Mouse (Mus musculus) hindlimb bud, embryonic 11.5 days (tissue): Measurements from ENCODE around the gene Ppm1a.
A peak's percentile ranks its signal among the peaks of the same experiment; 100 is the strongest.

Experiments used
- DNase-seq: peaks from one replicate; pipeline ENCODE4 v3.0.0-alpha.2; 2012; ENCODE audit warnings: low read depth, low spot score; ENCODE audit errors: extremely low spot score

Gene Ppm1a

GRCm38 (mm10) chr12:72757086-72757485, at the start of gene Ppm1a:
TSS of gene Ppm1a (plus strand) at chr12:72757455.
- DNase-seq, result no peak

DNA sequence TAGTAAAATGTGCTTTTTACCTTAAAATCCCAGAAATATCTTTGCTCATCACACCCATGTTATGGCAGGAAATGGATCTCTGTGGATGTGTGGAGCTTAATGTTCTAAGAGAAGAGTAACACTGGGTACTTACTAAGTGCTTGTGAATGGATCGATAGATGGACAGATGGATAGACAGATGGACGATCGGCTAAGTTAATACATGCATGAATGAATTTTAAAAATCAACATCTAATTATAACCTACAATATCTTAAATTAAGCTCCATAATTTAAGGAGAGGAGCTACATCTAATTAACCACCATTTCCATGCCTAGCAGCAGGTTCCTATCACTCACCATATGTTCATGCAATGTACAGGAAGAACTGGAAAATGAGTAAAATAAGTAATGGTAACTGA, 47.3 kb upstream of the Ppm1a start:
- no peak for DNase-seq

- no peak for DNase-seq
Measured at GRCm38 (mm10) chr12:72714896-72715295, 42.4 kb upstream of the Ppm1a start.

DNA sequence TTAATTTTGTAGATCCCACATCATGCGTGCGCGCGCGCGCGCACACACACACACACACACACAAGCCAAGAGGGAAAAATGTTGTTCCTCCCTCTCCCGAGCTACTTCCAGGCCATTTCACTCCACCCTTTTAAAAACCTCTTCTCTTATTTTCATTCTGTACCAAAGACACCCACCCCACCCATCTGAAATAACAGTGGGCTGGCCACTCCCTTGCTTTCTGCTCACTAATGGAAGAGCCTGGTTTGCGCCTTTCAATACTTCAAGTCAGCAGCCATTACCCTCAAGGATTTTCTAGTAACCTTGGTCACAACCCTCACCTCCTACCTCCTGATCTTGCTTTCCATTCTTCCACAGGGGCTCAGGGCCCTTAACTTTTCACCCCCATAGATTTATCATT, 41.4 kb upstream of the Ppm1a start:
- no peak for DNase-seq

GRCm38 (mm10) chr12:72719046-72719445, 38.2 kb upstream of the Ppm1a start:
- no peak for DNase-seq

GRCm38 (mm10) chr12:72719452-72720087, 37.7 kb upstream of the Ppm1a start:
- DNase-seq, result no peak

DNA sequence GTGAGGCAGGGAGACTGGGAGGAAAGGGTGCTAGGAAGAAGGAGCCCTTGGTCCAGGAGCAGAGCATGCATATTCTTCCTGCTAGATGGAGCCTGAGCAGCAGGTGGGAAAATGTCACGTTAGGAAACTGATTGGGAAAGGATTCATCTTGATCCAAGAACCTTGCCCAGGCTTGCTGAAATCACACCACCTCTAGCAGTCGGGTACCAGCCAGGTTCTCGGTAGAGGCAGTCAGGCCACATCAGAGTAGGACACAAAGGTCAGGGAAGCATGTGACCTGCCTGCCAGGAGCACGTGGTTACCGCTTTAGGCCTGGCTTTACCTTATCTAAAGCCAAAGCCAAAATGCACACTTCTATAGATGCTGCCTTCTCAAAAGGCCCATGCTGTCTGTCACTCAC, 35.5 kb upstream of the Ppm1a start:
- DNase-seq, result no peak

DNA sequence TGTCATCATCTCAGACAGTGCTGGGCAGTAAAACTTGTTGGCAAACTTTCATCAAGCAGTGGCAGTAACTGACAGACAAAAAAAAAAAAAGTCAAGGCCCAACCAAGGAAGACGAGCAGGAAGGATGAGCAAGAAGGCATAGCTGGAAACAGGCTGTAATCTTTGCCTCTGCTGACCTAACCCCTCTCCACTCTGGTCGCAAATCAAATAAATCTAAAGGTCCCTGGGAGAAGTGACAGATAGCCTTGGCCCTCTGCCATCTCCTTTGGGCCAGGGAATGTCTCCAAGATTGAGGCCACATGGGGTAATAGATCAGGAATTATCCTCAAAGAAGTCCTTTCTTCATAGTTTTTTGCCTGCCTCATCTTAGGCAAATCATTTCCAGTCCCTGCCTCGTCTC, 33.3 kb upstream of the Ppm1a start:
- no peak for DNase-seq

DNA sequence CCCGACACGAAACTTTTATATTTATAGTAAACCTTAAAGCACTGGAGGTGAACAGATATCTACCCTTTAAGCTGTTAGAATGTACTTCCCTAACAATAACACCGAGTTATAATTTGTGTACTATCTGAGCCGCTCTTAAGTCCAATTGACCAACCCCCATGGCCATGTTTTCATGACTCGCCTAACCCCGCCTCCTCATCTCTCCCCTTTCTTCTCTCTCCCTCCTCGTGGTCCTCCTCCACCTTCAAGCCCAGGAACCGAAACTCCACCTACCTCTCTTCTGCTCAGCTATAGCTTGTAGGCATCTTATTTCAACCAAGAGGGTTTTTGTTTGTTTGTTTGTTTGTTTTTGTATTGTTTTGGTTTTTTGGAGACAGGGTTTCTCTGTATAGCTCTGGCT, 30.2 kb upstream of the Ppm1a start:
- no peak for DNase-seq

GRCm38 (mm10) chr12:72727611-72728010, 29.6 kb upstream of the Ppm1a start:
- DNase-seq, result no peak

- no peak for DNase-seq
Measured at GRCm38 (mm10) chr12:72734112-72734511, 23.1 kb upstream of the Ppm1a start.

DNA sequence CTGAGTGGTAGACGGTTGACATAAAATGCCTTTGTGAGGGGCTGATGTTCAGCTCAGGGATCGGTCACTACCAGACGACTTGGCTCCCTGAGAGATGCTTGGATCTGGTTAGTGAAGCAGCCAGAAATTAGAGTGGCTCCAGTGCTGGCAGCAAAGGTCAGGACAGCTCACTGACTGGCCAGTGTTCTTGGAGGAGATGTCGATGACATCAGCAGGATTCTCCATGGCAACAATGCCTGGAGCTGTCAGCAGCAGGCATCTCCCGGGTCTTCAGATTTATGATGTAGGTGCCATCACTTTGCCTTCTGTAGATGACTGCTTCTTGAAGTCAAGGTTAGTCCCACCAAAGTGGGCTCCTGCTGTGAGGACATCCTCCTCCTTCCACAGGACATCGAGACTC, 16.1 kb upstream of the Ppm1a start:
- no peak for DNase-seq

- no peak for DNase-seq
Measured at GRCm38 (mm10) chr12:72744803-72745360, 12.4 kb upstream of the Ppm1a start.

GRCm38 (mm10) chr12:72745486-72745885, 11.8 kb upstream of the Ppm1a start:
- no peak for DNase-seq

GRCm38 (mm10) chr12:72748341-72748740, 8.9 kb upstream of the Ppm1a start:
- no peak for DNase-seq

DNA sequence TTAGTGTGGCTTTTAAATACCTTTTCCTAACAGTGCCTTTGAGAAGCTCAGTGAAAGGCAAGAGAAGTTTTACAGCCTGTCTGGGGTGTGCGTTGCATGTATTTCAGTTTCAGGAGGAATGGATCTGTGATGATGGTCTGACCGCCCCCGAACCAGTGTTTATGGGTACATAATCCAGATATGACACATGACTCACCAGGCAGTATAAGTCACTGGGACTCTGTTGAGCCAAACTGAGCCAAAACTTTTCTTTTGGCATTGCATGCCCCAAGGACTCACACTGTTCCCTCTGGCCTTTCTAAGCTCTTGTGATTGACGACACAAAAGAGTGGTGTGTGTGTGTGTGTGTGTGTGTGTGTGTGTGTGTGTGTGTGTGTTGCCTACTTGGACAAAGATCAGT, 8.4 kb upstream of the Ppm1a start:
- DNase-seq, result no peak

GRCm38 (mm10) chr12:72749500-72749899, 7.8 kb upstream of the Ppm1a start:
- no peak for DNase-seq

- DNase-seq, result no peak
Measured at GRCm38 (mm10) chr12:72750016-72750415, 7.2 kb upstream of the Ppm1a start.

- DNase-seq, result no peak
Measured at GRCm38 (mm10) chr12:72750606-72751005, 6.6 kb upstream of the Ppm1a start.

GRCm38 (mm10) chr12:72757596-72757995, 341 bp downstream of the Ppm1a start:
- no peak for DNase-seq

- no peak for DNase-seq
Measured at GRCm38 (mm10) chr12:72759956-72760355, 2.7 kb downstream of the Ppm1a start.

- DNase-seq, result peak; percentile 64
Measured at GRCm38 (mm10) chr12:72760376-72761229, 3.3 kb downstream of the Ppm1a start.
